Mouse (Mus musculus) megakaryocyte-erythroid progenitor cell, adult 5-6 weeks (primary cell): ENCODE data around the gene Ces2f. TPM values are rescaled to one million over a fixed set of nuclear protein-coding genes. Genes with fewer than 3 reads are reported as not detected.
"Not testable (repeated sequence)": the region's sequence is repeated elsewhere in the genome, so short reads cannot be mapped to it uniquely, and the experiment has no call there.

Experiments used
- ATAC-seq: replicated peaks from 2 replicates; pipeline ENCODE4 v1.8.0; 2016; ENCODE audit warnings: mild to moderate bottlenecking, inconsistent platforms; ENCODE audit not compliant: severe bottlenecking, poor library complexity, low FRiP score, low TSS enrichment
- total RNA-seq, 2 experiments: library from RNA; stranded (forward) in 1 of 2; stranded (reverse) in 1 of 2; fragments of 200-1000, 215-1000 nt in 1 of 2; fragments of >200 nt in 1 of 2; fragmentation: Nextera tagmentation in 1 of 2; gene quantifications; 2 replicates each; pipeline ENCODE4 v1.2.3; 2014 to 2017

Gene Ces2f
- total RNA-seq (2014; fragmentation: Nextera tagmentation) (not detected in 2 replicates), total RNA-seq (2017) (not detected in 2 replicates)

DNA sequence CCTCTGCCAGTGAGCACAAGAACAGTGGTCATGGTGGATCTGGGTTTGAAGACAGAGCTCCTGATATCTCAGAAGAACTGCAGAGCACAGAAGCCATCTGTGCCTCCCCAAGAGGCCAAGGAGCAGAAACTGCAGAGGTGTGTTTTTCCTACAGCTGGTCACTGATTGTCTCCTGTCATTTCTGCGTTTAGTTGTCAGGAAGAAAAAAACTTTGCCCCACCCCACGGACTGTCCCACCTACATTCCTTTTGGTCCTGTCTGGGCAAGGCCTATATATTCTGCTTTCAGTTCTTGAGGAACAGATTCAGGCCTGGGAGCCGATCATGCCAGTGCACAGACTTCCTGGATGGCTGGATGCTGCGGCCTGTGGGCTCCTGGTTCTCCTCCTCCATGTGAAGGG lies at the start of gene Ces2f:
Gene Ces2f (plus strand): TSS at position 301 of the 400 bp plus-strand sequence.
- no peak for ATAC-seq

DNA sequence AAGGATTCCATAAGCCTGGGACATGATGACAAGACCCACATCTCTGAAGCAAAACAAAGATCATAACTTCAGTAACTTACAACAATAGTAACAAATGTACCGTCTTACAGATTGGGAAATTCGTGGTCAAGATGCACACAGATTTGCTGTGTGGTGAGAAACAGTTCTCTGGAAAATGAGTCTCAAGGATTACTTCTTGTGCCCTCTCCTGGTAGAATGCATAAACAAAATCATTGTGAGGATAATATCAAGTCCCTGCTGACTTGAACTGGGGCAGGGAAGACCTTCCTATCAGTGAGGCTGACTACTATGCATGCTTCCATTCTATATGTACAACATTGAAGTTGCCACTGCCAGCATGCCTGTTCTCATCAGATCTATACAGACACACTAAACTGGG lies 45.4 kb upstream of the Ces2f start:
- no peak for ATAC-seq

DNA sequence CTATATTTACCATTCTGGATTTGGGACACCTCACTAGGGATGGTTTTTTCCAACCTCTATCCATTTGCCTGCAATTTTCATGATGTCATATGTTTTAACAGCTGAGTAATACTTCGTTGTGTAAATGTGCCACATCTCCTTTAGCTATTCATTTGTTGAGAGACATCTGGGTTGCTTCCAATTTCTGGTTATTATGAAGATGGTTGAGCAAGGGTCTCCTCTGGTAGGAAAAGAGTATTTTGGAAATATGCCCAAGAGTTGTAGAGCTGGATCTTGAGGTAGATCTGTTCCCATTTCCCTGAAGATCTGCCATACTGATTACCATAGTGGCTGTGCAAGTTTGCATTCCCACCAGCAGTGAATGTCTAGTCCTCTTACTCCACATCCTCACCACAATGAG lies 40.0 kb upstream of the Ces2f start:
- ATAC-seq: no peak

DNA sequence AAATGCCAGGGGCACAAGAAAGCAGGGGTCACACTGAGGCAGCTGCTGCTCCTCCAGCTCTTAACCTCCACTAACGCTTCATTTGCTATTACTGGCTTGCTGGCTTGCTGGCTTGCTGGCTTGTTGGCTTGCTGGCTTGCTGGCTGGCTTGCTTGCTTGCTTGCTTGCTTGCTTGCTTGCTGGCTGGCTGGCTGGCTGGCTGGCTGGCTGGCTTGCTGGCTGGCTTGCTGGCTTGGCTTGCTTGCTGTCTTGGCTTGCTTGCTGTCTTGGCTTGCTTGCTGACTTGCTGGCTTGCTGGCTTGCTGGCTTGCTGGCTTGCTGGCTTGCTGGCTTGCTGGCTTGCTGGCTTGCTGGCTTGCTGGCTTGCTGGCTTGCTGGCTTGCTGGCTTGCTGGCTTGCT lies 38.1 kb upstream of the Ces2f start:
- ATAC-seq: not testable (repeated sequence)

DNA sequence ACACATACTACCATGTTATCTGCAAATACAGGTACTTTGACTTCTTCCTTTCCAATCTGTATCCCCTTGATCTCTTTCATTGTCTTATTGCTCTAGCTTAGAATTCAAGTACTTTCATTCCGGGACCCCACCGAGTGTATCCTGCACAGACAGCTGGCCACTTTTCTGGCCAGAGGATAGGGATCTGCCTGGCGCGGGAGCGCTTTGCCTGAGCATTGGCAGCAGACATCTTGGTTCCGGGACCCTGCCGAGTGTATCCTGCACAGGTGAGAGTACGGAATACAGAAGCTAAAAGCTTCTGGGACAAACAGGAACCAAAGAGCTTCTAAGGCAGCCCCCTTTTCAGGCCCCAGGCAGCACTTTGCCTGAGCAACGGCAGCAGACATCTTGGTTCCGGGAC lies 37.5 kb upstream of the Ces2f start:
- ATAC-seq: not testable (repeated sequence)

DNA sequence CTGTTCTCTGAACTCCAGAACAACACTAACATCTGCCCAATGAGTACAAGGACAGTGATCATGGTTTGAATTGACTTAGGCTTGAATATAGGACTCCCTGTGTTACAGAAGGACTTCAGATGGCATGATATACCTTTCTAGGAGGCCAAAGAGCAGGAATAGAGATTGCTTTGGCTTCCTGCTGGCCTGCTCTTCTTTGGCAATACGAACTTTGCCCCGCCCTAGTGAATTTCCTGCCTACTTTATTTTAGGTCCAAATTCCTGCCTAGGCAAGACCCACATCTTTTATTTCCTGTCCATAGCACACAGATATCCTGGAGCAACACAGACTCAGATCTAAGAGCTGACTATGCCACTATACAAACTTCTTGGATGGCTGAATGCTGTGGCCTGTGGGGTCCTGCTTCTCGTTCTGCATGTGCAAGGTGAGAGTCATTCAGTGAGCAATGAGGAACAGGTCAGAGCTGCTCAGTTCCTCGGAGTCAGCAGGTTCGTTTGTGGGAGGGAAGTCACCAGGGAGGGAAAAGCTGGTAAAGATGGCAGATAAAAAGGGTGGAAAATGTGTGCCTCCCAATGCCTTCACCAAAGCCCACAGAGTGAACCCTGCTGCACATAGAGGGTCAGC lies 21.1 kb upstream of the Ces2f start, which contains the start of gene Ces2e:
Gene Ces2e (plus strand): TSS at position 289 of the 625 bp plus-strand sequence.
- no peak for ATAC-seq

DNA sequence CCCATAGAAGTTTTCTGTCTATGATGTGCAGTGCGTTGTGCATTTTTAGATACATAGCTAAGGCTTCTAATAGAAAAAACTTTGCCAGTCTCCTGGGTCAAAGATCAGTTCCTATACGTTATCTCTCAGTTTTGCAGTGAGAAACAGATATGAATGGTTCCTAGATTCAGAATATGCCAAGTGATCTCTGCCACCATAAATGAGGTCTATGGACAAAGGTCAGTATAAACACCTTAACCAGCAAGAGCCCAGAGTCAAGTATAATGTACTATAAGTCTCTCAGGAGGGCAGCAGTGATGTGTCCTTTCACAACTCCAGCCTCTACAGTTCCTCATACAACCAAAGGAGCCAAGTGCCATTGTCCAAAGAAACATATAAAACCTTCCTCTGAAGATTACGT lies 19.9 kb upstream of the Ces2f start:
- no peak for ATAC-seq

DNA sequence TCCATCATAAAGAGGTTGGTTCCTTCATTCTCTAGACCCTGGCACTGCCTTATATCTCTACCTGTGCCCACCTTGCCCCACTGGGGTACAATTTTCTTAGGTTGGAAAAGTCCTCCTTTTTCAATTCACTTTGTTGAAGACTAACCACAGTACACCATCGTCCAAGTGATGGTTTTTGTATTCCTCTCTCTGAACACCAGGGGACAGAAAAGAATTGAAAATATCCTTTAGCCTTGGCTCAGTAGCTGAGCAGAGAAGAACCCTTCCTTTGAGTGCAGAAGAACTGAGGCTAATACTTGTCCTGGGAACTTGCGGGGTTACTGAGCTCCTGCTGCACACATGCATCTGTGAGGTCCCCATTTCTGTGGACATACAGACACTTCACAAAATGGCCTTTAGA lies 2.5 kb upstream of the Ces2f start:
- ATAC-seq: 0 out of 2 replicates have a peak, but pooled peaks have one; percentile 47

DNA sequence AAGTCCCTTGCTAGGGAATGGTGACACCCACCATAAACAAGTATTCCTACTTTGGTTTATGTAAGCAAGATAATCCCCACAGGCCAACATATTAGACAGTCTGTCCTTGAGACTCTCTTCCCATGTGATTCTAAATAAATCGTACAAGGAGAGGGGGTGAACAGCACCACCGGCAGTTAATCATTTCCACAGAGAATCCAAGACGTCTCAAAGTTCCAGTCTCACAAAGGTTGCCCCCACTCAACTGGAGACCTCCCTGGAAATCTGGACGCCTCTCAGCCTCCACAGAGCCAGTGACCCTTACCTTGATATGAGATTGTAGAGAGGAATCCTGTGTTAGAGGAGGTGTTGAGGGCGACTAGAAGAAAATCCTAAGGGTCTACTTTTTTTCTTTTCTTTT lies 1.9 kb downstream of the Ces2f start:
- no peak for ATAC-seq

DNA sequence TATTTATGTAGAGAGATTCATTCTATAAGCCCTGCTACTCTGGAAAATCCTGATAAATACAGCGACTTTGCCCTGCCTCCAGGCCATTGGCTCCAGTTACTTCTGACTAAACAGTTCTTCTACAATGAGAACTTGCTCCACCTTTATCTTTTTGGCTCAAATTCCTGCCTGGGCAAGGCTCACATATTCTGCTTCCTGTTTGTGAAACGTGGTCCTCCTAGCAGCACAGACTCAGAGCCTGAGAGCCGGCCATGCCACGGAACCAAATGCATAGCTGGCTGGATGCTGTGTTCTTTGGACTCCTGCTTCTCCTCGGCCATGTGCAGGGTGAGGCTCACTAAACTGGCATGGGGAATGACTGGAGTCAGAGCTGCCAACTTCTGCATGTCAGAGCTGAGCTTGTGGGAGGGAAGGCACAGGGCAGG lies 14.4 kb downstream of the Ces2f start, which contains the start of gene Ces2g:
Gene Ces2g (plus strand): TSS at position 182 of the 425 bp plus-strand sequence.
- peak; percentile 83 for ATAC-seq

DNA sequence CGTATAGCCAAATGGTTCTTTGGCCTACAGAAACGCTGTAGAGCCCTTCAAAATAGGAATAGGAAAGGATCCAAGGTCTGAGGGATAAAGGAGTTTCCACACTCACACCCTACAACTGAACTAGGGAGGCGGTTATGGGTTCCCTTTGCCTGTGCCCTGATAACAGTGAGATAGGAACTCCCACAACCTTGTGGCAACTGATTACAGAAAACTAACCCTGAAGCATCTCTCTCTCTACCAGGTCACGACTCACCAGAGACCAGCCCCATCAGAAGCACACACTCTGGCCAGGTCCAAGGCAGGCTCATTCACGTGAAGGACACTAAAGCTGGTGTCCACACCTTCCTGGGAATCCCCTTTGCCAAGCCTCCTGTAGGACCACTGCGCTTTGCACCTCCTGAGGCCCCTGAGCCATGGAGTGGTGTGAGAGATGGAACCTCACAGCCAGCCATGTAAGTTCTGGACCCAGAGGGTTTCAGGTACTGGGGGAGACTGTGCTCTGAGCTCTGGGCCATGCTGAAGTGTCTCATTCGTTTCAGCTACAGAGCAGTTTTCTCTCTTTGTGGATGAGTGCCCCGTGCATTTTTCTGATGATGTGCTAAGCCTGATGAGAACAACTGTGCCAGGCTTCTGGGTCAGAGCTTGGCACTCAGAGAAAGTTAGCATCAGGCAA lies 15.2 kb downstream of the Ces2f start:
- ATAC-seq: peak; percentile 90

DNA sequence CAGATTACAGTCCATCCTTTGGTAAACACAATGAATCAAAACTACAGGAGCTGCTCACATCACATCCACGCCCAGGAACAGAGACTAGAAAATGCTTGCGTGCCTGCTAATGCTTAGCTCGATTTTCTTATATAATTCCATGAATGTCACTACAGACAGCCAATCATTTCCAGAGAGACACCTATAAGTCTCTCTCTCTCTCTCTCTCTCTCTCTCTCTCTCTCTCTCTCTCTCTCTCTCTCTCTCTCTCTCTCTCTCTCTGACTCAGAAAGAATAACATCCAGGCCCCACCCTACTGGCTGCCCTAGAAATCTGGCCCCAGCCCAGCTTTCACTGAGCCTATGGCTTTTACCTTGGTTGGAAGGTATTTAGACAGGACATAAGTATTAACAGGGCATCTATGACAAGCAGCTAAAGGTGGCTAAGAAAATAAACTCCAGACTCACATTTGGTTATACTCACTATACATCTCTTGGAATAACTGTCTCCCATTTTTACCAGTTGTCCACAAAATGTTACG lies 16.3 kb downstream of the Ces2f start:
- no peak for ATAC-seq

DNA sequence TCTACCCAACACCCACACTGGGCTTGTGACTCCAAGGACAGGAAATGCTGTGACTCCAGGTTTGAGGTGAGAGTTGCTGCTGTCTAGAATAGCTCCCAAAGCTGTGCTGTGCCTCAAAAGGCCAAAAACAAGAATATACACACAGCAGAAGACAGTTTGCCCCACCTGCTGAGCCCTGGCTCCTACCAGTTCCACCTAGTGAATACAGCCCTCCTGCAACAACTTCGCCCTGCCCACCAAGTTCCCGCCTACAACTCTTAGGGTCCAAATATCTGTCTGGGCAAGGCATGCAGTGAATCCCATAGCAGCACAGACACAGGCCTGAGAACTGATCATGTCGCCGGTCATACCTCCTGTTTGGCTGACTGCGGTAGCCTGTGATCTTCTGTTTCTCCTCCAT lies 37.0 kb downstream of the Ces2f start:
- ATAC-seq: no peak

DNA sequence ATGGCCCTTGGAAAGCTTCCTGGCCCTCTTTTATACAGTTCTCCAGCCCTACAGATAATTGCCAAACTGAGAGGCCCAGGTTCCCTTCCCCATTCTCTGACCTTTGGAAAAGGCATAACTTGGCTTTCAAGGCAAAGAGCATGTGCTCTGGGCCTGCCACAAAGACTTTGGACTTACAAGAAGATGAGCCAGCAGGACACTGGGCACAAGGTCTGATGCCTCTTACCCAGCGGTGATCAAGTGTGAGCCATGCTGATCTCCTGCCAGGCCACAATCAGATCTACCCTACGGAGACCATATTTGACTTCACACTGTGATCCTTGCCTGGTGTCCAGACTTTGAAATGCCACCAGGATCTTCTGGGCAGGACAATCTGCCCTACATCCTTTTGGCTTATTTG lies 37.8 kb downstream of the Ces2f start:
- no peak for ATAC-seq

DNA sequence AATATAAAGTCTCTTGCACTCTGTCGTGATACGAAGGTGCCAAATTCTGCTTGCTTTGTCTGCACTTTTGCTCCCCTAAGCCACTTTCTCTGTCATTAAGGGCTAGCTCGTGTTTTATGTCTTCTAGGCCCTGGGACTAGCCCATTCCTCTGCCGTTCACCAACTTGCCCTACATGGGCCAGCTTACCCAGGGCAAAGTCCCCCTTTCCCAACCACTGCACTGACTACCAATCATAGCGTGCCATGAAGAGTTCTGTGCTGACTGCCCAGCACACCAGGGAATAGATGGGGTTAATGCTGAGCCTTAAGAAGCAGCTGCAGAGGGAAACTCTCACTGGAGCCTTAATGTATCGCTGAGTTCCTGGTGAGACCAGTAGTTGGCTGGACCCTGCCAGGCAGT lies 51.0 kb downstream of the Ces2f start:
- ATAC-seq: no peak

DNA sequence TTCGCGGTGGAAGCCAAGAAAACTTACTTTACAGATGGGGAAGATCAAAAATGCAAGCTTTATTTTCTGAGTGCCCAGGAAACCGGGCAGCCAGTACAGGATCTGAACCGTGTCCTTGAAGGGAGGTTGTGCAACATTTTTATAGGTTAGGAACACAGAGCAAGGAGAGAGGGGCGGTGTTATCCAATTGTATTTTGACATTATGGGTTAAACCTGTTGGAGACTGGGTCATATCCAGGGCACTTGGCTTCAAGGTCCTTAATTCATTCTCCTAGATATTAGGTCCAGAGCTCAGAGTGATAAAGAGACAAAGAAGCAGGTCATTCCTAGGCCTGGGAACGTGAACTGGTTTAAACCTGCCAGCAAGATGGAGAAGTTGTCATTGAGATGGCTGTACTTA lies 52.0 kb downstream of the Ces2f start:
- no peak for ATAC-seq

DNA sequence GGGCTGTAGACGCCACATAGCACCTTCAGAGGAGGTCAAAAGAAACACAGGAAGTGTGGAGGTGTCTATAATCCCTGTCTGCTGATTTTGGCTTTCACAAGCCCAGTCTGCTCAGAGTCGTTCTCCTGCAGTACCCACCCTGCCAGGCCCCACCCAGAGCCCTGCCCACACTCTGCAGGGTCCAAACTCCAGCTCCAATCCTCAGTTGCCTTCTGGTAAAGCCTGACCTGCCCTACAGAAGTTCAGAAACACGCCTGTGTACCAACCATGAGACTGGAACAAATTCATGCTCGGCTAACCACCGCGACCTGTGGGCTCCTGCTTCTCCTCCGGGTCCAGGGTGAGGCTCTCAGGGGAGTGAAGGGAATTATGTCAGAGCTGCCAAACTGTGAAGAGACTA lies 53.4 kb downstream of the Ces2f start, which contains the start of gene Ces2h:
Gene Ces2h (plus strand): TSS at position 268 of the 400 bp plus-strand sequence.
- no peak for ATAC-seq
